Mouse (Mus musculus): ENCODE results near the gene Ccnl1.

The Ccnl1 gene

GRCm38 (mm10) chr3:65958840-65959185, 764 bp upstream of the Ccnl1 start:
- peak in 1 of 2 experiments; percentile 32 for DNase-seq

- peak; percentile 61 to 71 for DNase-seq
Observed at GRCm38 (mm10) chr3:65957271-65958101, 563 bp downstream of the Ccnl1 start.

GRCm38 (mm10) chr3:65954499-65955391, 3.3 kb downstream of the Ccnl1 start:
- no peak for DNase-seq

GRCm38 (mm10) chr3:65950831-65951365, 7.2 kb downstream of the Ccnl1 start:
- DNase-seq = peak; percentile 63 to 78

GRCm38 (mm10) chr3:65950304-65950703, 7.7 kb downstream of the Ccnl1 start:
- no peak for DNase-seq

- no peak for DNase-seq
Observed at GRCm38 (mm10) chr3:65945277-65945932, 12.6 kb downstream of the Ccnl1 start.

GRCm38 (mm10) chr3:65944713-65945112, 13.3 kb downstream of the Ccnl1 start:
- no peak for DNase-seq

- DNase-seq = no peak
Observed at GRCm38 (mm10) chr3:65943453-65943852, 14.6 kb downstream of the Ccnl1 start.

GRCm38 (mm10) chr3:65941052-65941451, 17.0 kb downstream of the Ccnl1 start:
- no peak for DNase-seq

- no peak for DNase-seq
Observed at GRCm38 (mm10) chr3:65938211-65938610, 19.8 kb downstream of the Ccnl1 start.

- no peak for DNase-seq
Observed at GRCm38 (mm10) chr3:65936384-65936783, 21.7 kb downstream of the Ccnl1 start.

GRCm38 (mm10) chr3:65935153-65935552, 22.9 kb downstream of the Ccnl1 start:
- DNase-seq = no peak

- peak in 1 of 2 experiments; percentile 28 for DNase-seq
Observed at GRCm38 (mm10) chr3:65933726-65934125, 24.3 kb downstream of the Ccnl1 start.

- no peak for DNase-seq
Observed at GRCm38 (mm10) chr3:65931542-65931941, 26.5 kb downstream of the Ccnl1 start.

GRCm38 (mm10) chr3:65930636-65931035, 27.4 kb downstream of the Ccnl1 start:
- DNase-seq = peak in 1 of 2 experiments; percentile 21

GRCm38 (mm10) chr3:65929821-65930633, 28.0 kb downstream of the Ccnl1 start:
- DNase-seq = peak; percentile 74 to 76

GRCm38 (mm10) chr3:65929304-65929783, 28.7 kb downstream of the Ccnl1 start:
- DNase-seq = peak; percentile 36 to 50

GRCm38 (mm10) chr3:65928614-65929272, 29.3 kb downstream of the Ccnl1 start:
- DNase-seq = no peak

- no peak for DNase-seq
Observed at GRCm38 (mm10) chr3:65927685-65928084, 30.4 kb downstream of the Ccnl1 start.

GRCm38 (mm10) chr3:65927101-65927501, 30.9 kb downstream of the Ccnl1 start:
- DNase-seq = no peak

- no peak for DNase-seq
Observed at GRCm38 (mm10) chr3:65926426-65926825, 31.6 kb downstream of the Ccnl1 start.
